Mouse (Mus musculus) forebrain, embryonic 16.5 days (tissue): Measurements from ENCODE around the gene Tfpt. TPM values are rescaled to one million over a fixed set of nuclear protein-coding genes. Genes with fewer than 3 reads are reported as not detected.
"Not testable (repeated sequence)": the region's sequence is repeated elsewhere in the genome, so short reads cannot be mapped to it uniquely, and the experiment has no call there.

Experiments used
- ATAC-seq: fragments of 200-750 bp; cut with Nextera tagmentation; 2 replicates; pipeline ENCODE4 v1.8.0; 2017; ENCODE audit warnings: mild to moderate bottlenecking, moderate library complexity
- H3K27ac ChIP-seq: fragments of 300-500 bp; sonication (generic); 2 replicates; pipeline ENCODE4 v1.5.1; 2014; ENCODE audit warnings: low read length, control low read depth
- H3K27me3 ChIP-seq: fragments of 300-500 bp; sonication (generic); replicated peaks from 2 replicates; pipeline ENCODE4 v1.6.1; 2014; ENCODE audit warnings: low read length; ENCODE audit not compliant: control insufficient read depth, insufficient read depth
- H3K36me3 ChIP-seq: fragments of 300-500 bp; sonication (generic); 2 replicates; pipeline ENCODE4 v1.6.1; 2014; ENCODE audit not compliant: control insufficient read depth, insufficient read depth
- H3K4me1 ChIP-seq: fragments of 300-500 bp; sonication (generic); replicated peaks from 2 replicates; pipeline ENCODE4 v1.6.1; 2014; ENCODE audit warnings: low read length; ENCODE audit not compliant: control insufficient read depth, insufficient read depth
- H3K4me2 ChIP-seq: fragments of 300-500 bp; sonication (generic); 2 replicates; pipeline ENCODE4 v1.6.1; 2014; ENCODE audit warnings: mild to moderate bottlenecking, low read length, control low read depth
- H3K4me3 ChIP-seq: fragments of 300-500 bp; sonication (generic); replicated peaks from 2 replicates; pipeline ENCODE4 v1.5.1; 2014; ENCODE audit warnings: mild to moderate bottlenecking, low read length, control low read depth
- H3K9ac ChIP-seq: fragments of 300-500 bp; sonication (generic); replicated peaks from 2 replicates; pipeline ENCODE4 v1.6.1; 2014; ENCODE audit warnings: low read depth, low read length, control low read depth
- H3K9me3 ChIP-seq: fragments of 300-500 bp; sonication (generic); 2 replicates; pipeline ENCODE4 v1.6.1; 2016; ENCODE audit warnings: low read length; ENCODE audit not compliant: control insufficient read depth
- WGBS: fragments of 180-500 bp; shearing (Covaris S2); extraction: QIAGEN DNeasy Blood & Tissue Kit; methylation state at CpG from one replicate; pipeline ENCODE4 v1.1.7; 2014; 5-methylcytosine and 5-hydroxymethylcytosine counted together
- microRNA-seq: library from miRNA; unstranded; fragments of <30 nt; microRNA quantifications from one replicate; pipeline ENCODE4, GENCODE M21; 2017
- polyA plus RNA-seq: library from polyadenylated mRNA; unstranded; fragments of >200 nt; fragmentation: Nextera tagmentation; extraction: Ambion mirVana; gene quantifications from 2 replicates; pipeline ENCODE4 v1.2.1, GENCODE M21; 2015

Tfpt gene
- polyA plus RNA-seq, 1 experiment from 2014 or later = 31.9 TPM

DNA sequence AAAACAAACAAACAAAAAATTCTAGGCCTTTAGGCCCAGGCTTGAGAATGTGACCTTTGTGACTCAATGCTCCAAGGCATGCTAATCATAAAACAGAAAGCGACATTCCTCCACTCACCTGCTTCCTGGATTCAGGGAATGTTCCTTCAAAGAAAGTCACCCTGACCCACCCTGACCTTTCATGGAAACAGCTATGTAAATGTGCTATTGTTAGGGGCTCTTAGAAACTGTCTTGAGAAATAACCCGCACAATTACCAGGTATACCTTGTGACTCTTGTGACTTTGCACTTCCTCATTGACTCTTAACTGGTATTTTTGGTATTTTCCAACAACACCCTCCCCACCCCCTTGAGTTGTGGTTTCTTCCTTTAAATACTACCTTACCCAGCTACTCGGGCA is 59.1 kb downstream of the Tfpt start:
- not testable (repeated sequence) for H3K4me3 ChIP-seq, H3K9me3 ChIP-seq, H3K4me1 ChIP-seq, H3K27me3 ChIP-seq, H3K4me2 ChIP-seq, ATAC-seq, H3K9ac ChIP-seq, H3K36me3 ChIP-seq, H3K27ac ChIP-seq
- 95% methylated on average over 3 of the region's 3 CpGs for WGBS

Small RNA genes lying within 50 kb of the gene (microRNA-seq; reads per million reads assigned to microRNA genes)
- gene Gm25100 (not detected), gene Mir3572 (2.5 reads per million, percentile 7 among the genes with 10 or more reads in this experiment)

Other genes starting within 250 kb of the Tfpt start
- gene Cacng8, start 239.2 kb downstream of the Tfpt start, polyA plus RNA-seq = 12.9 and 16.4 TPM in 2 replicates
- gene Cacng6, start 205.7 kb downstream of the Tfpt start, polyA plus RNA-seq = 0.14 TPM in 1 of 2 replicates, not detected in the other
- gene Tarm1, start 127.3 kb downstream of the Tfpt start, polyA plus RNA-seq = not detected in 2 replicates
- 0.17 and 0.46 TPM in 2 replicates for gene Oscar, start 13.8 kb downstream of the Tfpt start, polyA plus RNA-seq
- 314 and 357 TPM in 2 replicates for gene Ndufa3, start 12.6 kb downstream of the Tfpt start, polyA plus RNA-seq
- 99.5 and 109 TPM in 2 replicates for gene Prpf31, start 56 bp upstream of the Tfpt start, polyA plus RNA-seq
- 42.1 and 47.3 TPM in 2 replicates for gene Cnot3, start 15.3 kb upstream of the Tfpt start, polyA plus RNA-seq
- 15.5 and 16.5 TPM in 2 replicates for gene Leng1, start 35.9 kb upstream of the Tfpt start, polyA plus RNA-seq
- gene Tmc4, start 47.6 kb upstream of the Tfpt start, polyA plus RNA-seq = 2.5 and 3.3 TPM in 2 replicates
- 240 and 241 TPM in 2 replicates for gene Tsen34, start 62.9 kb upstream of the Tfpt start, polyA plus RNA-seq
- gene Mboat7, start 63.6 kb upstream of the Tfpt start, polyA plus RNA-seq = 60.6 and 86.3 TPM in 2 replicates
- gene Rps9, start 74.1 kb upstream of the Tfpt start, polyA plus RNA-seq = 852 and 923 TPM in 2 replicates
- gene Pirb, start 90.5 kb upstream of the Tfpt start, polyA plus RNA-seq = 0.14 and 0.37 TPM in 2 replicates
- not detected in 2 replicates for gene Gm15448, start 195.8 kb upstream of the Tfpt start, polyA plus RNA-seq
- not detected in 2 replicates for gene Pira2, start 215.1 kb upstream of the Tfpt start, polyA plus RNA-seq